Mouse (Mus musculus): ENCODE results near the gene Clec2d. TPM values are rescaled to one million over a fixed set of nuclear protein-coding genes. Genes with fewer than 3 reads are reported as not detected.

Clec2d gene
- polyA plus RNA-seq (2015; fragmentation: Nextera tagmentation; extraction: Ambion mirVana) = not detected in 2 replicates

DNA sequence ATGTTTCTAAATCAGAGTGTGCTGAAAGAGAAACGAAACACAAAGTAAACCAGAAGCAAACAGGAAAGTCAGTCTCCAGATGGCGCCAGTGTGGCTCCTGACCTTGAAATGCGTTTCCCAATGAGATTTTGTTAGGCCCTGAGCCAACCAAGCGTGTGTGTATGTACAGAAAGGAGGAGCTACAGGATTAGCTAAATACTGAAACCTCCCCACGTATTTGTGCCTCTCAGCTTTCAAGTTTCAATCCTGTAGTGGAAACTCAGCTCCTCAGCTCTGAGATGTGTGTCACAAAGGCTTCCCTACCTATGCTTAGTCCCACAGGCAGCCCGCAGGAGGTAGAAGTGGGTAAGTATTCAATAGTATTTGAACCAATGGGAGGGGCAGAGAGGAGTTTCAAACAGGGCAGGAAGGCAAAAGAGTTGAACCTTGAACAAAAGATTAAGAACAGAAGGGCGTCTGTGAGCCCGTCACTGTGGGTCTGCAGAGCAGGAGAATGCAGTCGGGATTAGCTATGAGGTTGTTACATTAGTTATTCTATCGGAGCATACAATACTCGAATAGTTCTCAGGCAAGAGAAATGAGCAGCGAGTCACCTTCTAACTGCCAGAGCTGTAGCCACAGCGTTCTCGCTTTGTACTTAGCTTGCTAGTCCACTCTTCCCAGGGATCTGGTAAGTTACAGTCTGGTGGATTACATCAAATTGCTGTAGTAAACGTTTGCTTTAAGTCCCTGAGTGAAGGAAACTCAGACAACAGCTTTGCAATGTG, at the start of gene Clec2d:
Gene Clec2d (plus strand): TSS at position 213 of the 767 bp plus-strand sequence.
- H3K36me3 ChIP-seq = no peaks in the 10 kb centered on the region
- H3K27me3 ChIP-seq = no peaks in the 10 kb centered on the region
- H3K9ac ChIP-seq = peak within 1 kb of the TSS; percentile 66
- peak within 1 kb of the TSS; percentile 37 for H3K4me3 ChIP-seq
- peak; percentile 88 for ATAC-seq (ENCODE audit: low FRiP score)
- no peaks in the 10 kb centered on the region for H3K9me3 ChIP-seq
- peak within 1 kb of the TSS; percentile 53 for H3K4me2 ChIP-seq
- H3K4me1 ChIP-seq (replicated peaks) = 0 out of 2 replicates have a peak, but pooled peaks cover 4% of the 10 kb centered on the region
- H3K27ac ChIP-seq = peak within 1 kb of the TSS; percentile 77
- WGBS = 4% methylated on average over 15 of the region's 15 CpGs

DNA sequence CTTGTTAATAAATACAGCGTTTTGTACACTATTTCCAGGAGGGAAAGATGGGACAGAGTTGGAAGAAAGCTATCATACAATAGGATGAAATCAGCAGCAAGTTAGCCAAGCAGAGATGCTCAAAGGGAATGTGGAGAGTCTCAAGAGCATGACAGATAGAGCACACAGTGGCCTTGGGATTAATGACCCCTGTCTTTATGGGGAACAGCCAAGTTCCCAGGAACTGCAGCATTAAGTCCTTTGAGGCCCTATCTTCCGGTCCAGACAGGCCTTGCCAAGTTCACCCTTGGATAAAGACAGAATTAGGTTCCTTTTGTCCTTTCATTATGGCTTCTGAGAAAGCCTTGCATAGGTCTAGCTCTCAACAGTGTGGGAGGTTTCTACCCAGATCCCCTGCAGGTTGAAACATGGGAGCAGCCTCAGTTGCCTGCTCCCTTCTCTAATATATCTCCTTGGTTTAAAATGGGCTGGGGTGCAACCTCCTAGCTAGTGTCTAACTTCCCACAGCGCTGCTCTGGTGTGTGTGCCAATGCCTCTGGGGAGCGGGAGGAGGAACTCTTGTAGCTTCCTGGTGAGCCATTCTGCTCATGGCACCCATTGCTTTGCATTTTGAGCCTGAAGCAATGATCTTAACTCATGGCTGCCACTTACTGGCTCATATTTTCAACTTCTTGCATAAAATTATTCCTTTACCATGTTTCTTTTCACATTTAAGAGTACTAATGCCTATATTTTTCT, 47.6 kb upstream of the Clec2d start:
- no peaks in the 10 kb centered on the region for H3K27me3 ChIP-seq
- WGBS = 91% methylated on average over 4 of the region's 4 CpGs
- ATAC-seq (ENCODE audit: low FRiP score) = no peak

GRCm38 (mm10) chr6:129146812-129147211, 33.6 kb upstream of the Clec2d start:
- ATAC-seq (ENCODE audit: low FRiP score) = no peak
- no peaks in the 10 kb centered on the region for H3K9me3 ChIP-seq
- H3K4me1 ChIP-seq (replicated peaks) = no peaks in the 10 kb centered on the region
- H3K4me3 ChIP-seq = no peak overlapping the region
- no peak overlapping the region for H3K4me2 ChIP-seq
- no peaks in the 10 kb centered on the region for H3K27me3 ChIP-seq
- 94% methylated on average over 2 of the region's 2 CpGs for WGBS
- H3K36me3 ChIP-seq = no peaks in the 10 kb centered on the region
- H3K27ac ChIP-seq = no peak overlapping the region
- no peak overlapping the region for H3K9ac ChIP-seq

More for the DNA sequence above, 47.6 kb upstream of the Clec2d start:
- Histone ChIP-seq H3K9ac (no peak overlapping the region), H3K36me3 (no peaks in the 10 kb centered on the region), H3K4me2 (no peak overlapping the region), H3K4me1 (replicated peaks) (no peaks in the 10 kb centered on the region), H3K4me3 (no peak overlapping the region), H3K27ac (no peak overlapping the region), H3K9me3 (no peaks in the 10 kb centered on the region)

DNA sequence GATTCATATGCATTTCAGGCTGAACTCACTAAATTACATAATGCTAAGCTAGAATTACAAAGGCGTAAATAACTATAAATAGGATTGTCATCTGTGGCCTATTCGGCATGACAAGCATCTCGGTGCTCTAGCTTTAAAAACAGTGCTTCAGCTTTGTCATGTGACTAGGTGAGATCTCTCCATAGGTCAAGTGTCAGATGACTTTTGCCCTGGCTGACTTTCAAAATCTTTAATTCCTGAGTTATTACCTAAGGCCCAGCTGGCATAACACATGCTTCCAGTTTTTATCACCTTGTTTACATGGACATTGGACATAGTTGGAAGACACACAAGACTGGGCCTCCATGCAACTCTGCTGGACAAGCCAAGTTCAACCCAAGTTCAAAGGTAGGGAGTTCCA, 20.3 kb upstream of the Clec2d start:
- Histone ChIP-seq H3K36me3 (no peaks in the 10 kb centered on the region), H3K27me3 (no peaks in the 10 kb centered on the region), H3K4me1 (replicated peaks) (no peaks in the 10 kb centered on the region), H3K4me2 (no peak overlapping the region), H3K27ac (no peak overlapping the region), H3K9me3 (no peaks in the 10 kb centered on the region), H3K4me3 (no peak overlapping the region), H3K9ac (no peak overlapping the region)
- 97% methylated on average over 3 of the region's 3 CpGs for WGBS
- ATAC-seq (ENCODE audit: low FRiP score) = no peak

DNA sequence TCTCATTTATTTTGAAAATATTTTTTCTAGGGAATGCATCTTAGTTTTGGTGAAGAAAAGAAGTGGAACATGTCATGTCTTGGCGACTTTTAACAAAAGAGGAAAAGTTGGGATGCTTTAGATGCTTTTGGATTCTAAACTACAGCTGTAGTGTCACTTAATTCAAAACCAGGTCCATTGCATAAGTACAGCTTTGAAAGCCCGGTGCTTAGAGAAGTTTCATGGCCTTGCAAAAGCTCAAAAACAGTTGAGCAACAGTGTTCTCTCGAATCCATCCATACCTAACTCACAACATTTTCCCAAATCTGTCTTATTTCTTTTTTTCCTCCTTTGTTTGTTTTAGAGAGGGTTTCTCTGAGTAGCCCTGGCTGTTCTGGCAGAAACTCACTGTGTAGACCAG, 19.3 kb upstream of the Clec2d start:
- H3K36me3 ChIP-seq = no peaks in the 10 kb centered on the region
- no peak overlapping the region for H3K4me2 ChIP-seq
- no peak overlapping the region for H3K27ac ChIP-seq
- 92% methylated on average over 3 of the region's 3 CpGs for WGBS
- H3K9ac ChIP-seq = no peak overlapping the region
- H3K9me3 ChIP-seq = no peaks in the 10 kb centered on the region
- no peaks in the 10 kb centered on the region for H3K27me3 ChIP-seq
- no peaks in the 10 kb centered on the region for H3K4me1 ChIP-seq (replicated peaks)
- ATAC-seq (ENCODE audit: low FRiP score) = no peak
- no peak overlapping the region for H3K4me3 ChIP-seq

DNA sequence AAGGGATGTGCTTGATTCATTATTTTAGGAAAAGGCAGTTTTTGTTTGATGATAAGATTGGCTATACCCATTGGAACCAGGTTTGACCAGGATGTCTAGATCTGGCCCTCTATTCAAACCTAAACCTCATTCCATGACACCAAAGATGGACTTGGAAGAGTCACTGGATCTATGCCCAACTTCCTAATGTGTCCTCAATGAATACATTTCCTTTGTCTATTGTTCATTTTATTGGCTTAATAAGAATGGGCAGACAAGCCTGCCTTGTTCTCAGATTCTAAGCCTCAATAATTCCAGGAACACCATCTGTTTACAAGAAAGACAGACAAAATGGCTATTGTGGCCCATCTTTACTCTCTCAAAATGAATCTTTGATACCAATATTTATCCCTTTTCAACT, 18.5 kb upstream of the Clec2d start:
- Histone ChIP-seq H3K4me3 (no peak overlapping the region), H3K27me3 (no peaks in the 10 kb centered on the region), H3K27ac (no peak overlapping the region), H3K4me2 (no peak overlapping the region), H3K4me1 (replicated peaks) (no peaks in the 10 kb centered on the region), H3K9ac (no peak overlapping the region), H3K36me3 (no peaks in the 10 kb centered on the region), H3K9me3 (no peaks in the 10 kb centered on the region)
- ATAC-seq (ENCODE audit: low FRiP score) = no peak

DNA sequence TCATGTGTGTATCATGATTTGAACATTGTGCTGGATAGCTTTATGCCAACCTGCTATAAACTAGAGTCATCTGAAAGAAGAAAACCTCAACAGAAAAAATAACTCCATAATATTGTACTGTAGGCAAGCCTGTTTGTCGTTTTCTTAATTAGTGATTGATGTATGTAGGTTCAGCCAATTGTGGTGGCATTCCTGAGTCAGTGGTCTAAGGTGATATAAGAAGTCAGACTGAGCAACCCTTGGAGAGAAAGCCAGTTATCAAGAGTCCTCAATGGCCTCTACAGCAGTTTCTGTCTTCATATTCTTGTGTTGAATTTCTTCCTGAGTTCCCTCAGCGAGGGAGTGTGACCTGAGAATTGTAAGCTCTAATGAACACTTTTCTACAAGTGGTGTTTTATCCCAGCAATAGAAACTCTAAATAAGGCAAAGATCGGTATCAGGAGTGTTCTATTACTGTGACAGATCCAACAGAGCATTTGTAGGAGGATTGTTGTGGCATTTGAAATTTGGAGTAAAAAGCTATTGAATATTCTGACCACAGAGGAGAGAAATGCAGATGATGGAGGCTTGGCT, 17.7 kb upstream of the Clec2d start:
- no peaks in the 10 kb centered on the region for H3K27me3 ChIP-seq
- H3K4me1 ChIP-seq (replicated peaks) = no peaks in the 10 kb centered on the region
- H3K9ac ChIP-seq = no peak overlapping the region
- no peak for ATAC-seq (ENCODE audit: low FRiP score)
- no peak overlapping the region for H3K27ac ChIP-seq
- no peak overlapping the region for H3K4me3 ChIP-seq
- no peaks in the 10 kb centered on the region for H3K9me3 ChIP-seq
- WGBS = 92% methylated on average over 3 of the region's 3 CpGs
- H3K36me3 ChIP-seq = no peaks in the 10 kb centered on the region
- H3K4me2 ChIP-seq = no peak overlapping the region

GRCm38 (mm10) chr6:129163606-129164005, 16.8 kb upstream of the Clec2d start:
- no peak overlapping the region for H3K4me3 ChIP-seq
- 88% methylated on average over 1 of the region's 1 CpGs for WGBS
- H3K9ac ChIP-seq = no peak overlapping the region
- no peak overlapping the region for H3K4me2 ChIP-seq
- no peaks in the 10 kb centered on the region for H3K36me3 ChIP-seq
- no peaks in the 10 kb centered on the region for H3K27me3 ChIP-seq
- ATAC-seq (ENCODE audit: low FRiP score) = no peak
- no peaks in the 10 kb centered on the region for H3K4me1 ChIP-seq (replicated peaks)
- no peaks in the 10 kb centered on the region for H3K9me3 ChIP-seq
- H3K27ac ChIP-seq = no peak overlapping the region

GRCm38 (mm10) chr6:129170925-129171324, 9.5 kb upstream of the Clec2d start:
- Histone ChIP-seq H3K9me3 (no peaks in the 10 kb centered on the region), H3K4me3 (no peak overlapping the region), H3K9ac (no peak overlapping the region), H3K27me3 (no peaks in the 10 kb centered on the region), H3K4me2 (no peak overlapping the region), H3K4me1 (replicated peaks) (no peaks in the 10 kb centered on the region), H3K36me3 (no peaks in the 10 kb centered on the region), H3K27ac (no peak overlapping the region)
- no peak for ATAC-seq (ENCODE audit: low FRiP score)
- WGBS = 93% methylated on average over 1 of the region's 1 CpGs

- no peaks in the 10 kb centered on the region for H3K27me3 ChIP-seq
- H3K9ac ChIP-seq = no peak overlapping the region
- ATAC-seq (ENCODE audit: low FRiP score) = no peak
- 96% methylated on average over 1 of the region's 1 CpGs for WGBS
- no peaks in the 10 kb centered on the region for H3K4me1 ChIP-seq (replicated peaks)
- H3K4me3 ChIP-seq = no peak overlapping the region
- H3K27ac ChIP-seq = no peak overlapping the region
- no peaks in the 10 kb centered on the region for H3K36me3 ChIP-seq
- no peak overlapping the region for H3K4me2 ChIP-seq
- no peaks in the 10 kb centered on the region for H3K9me3 ChIP-seq
Measured at GRCm38 (mm10) chr6:129171675-129172074, 8.7 kb upstream of the Clec2d start.

GRCm38 (mm10) chr6:129174836-129175235, 5.6 kb upstream of the Clec2d start:
- no peak for ATAC-seq (ENCODE audit: low FRiP score)
- Histone ChIP-seq H3K27ac (no peak overlapping the region), H3K4me1 (replicated peaks) (no peaks in the 10 kb centered on the region), H3K4me2 (no peak overlapping the region), H3K36me3 (no peaks in the 10 kb centered on the region), H3K9me3 (no peaks in the 10 kb centered on the region), H3K9ac (no peak overlapping the region), H3K4me3 (no peak overlapping the region), H3K27me3 (no peaks in the 10 kb centered on the region)

- no peaks in the 10 kb centered on the region for H3K27me3 ChIP-seq
- 0 out of 2 replicates have a peak, but pooled peaks cover 3% of the 10 kb centered on the region for H3K4me1 ChIP-seq (replicated peaks)
- H3K27ac ChIP-seq = no peak overlapping the region
Measured at GRCm38 (mm10) chr6:129175612-129176011, 4.8 kb upstream of the Clec2d start.

More at GRCm38 (mm10) chr6:129175612-129176011, 4.8 kb upstream of the Clec2d start:
- H3K4me2 ChIP-seq = no peak overlapping the region
- H3K9ac ChIP-seq = no peak overlapping the region
- ATAC-seq (ENCODE audit: low FRiP score) = no peak
- H3K36me3 ChIP-seq = no peaks in the 10 kb centered on the region
- H3K9me3 ChIP-seq = no peaks in the 10 kb centered on the region
- H3K4me3 ChIP-seq = no peak overlapping the region

All from hindbrain, embryonic 13.5 days (tissue).